Mouse (Mus musculus) ovary, postnatal 36 days (tissue): ENCODE results near the gene Ctsf.
A peak's percentile ranks its signal among the peaks of the same experiment; 100 is the strongest.
"Not testable (repeated sequence)": the region's sequence is repeated elsewhere in the genome, so short reads cannot be mapped to it uniquely, and the experiment has no call there.

Experiments
- DNase-seq: peaks from one replicate; pipeline ENCODE4 v3.0.0; 2022; ENCODE audit warnings: low spot score, mixed read lengths

The Ctsf gene

DNA sequence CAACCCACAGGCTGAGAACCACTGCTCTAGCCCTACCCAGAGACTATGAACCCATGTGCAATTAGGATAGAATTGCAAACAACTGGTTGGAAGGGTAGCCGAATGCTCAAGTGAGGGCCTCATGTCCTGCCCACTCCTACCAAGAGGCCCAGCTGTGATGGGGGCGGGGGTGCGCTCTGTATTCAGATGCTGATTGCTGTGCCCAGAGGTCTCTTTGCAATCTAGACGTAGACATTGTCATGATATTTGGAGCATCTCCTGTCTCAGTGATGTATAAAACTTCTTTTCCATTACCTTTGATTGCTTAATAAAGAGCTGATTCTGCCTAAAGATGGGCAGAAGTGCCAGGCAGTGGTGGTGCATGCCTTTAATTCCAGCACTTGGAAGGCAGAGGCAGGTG is 5.1 kb upstream of the Ctsf start:
- no peak for DNase-seq

GRCm38 (mm10) chr19:4850281-4850680 is 4.6 kb upstream of the Ctsf start:
- DNase-seq = no peak

GRCm38 (mm10) chr19:4855470-4855820 is 515 bp downstream of the Ctsf start:
- DNase-seq = no peak

- no peak for DNase-seq
Measured at GRCm38 (mm10) chr19:4855951-4856350, 1.0 kb downstream of the Ctsf start.

DNA sequence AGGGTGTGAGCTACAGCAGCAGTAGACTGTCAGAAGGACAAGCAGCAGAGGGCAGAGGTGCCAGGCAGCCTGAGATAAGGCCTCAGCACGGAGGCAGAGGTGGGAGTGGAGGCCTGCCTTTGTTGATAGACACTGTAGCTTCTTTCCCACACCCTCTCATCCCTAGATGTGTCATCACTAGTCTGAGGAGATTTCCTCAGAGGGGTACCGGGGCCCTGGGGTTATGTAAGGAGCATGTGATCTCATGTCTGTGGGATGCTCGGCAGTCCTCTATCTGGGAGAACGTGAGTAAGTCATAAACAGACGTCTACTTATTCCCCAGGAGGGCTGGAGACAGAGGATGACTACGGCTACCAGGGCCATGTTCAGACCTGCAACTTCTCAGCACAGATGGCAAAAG is 4.2 kb downstream of the Ctsf start:
- DNase-seq = no peak

DNA sequence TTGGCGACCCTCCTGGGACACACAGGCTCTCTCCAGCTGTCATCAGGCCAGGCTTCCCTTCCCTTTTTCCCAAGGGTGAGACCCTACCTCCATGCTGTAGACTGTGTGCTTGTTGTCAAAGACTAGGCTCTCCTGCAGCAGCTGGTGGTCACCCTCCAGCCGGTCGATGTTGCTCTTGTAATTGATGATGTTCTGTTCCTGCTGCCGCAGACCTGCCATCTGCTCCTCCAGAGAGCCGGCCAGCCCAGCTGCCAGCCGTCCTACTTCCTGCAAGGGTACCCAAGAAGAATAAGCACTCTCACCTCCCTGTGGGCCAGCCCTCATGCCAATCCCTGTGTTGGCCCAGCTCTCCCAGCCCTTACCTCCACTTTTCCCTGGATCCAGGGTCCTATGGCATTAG is 8.1 kb downstream of the Ctsf start:
- no peak for DNase-seq

DNA sequence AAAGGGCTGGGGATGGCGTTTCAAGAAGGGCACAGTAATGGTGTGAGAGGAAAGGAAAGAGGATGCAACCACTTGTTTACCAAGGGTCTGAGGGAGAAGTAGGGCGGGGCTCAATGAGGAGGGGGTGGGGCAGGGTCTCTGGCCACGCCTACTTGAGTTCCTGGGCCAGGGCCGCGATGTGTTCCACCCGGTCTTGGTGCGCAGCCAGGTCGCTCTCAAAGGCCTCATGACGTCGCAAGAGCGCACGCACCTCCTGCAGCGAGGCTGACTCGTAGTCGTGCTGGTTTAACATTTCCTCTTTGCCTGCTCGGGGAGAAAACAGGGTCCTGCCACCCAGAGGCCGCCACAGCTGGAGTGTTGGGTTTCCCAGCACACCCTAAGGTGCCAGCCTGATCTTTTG is 10.2 kb downstream of the Ctsf start:
- peak; percentile 24 for DNase-seq

DNA sequence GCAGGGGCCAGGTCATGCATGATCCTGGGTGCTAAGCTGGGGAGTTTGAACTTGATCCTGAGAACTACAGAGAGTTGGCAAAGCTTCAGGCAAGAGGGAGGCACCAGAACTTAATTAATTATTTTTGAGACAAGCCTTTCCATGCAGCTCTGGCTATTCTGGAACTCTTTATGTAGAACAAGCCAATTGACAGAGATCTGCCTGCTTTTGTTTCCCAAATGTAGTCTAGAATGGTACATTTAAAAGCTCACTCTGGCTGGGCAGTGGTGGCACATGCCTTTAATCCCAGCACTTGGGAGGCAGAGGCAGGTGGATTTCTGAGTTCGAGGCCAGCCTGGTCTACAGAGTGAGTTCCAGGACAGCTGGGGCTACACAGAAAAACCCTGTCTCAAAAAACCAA is 19.7 kb downstream of the Ctsf start:
- not testable (repeated sequence) for DNase-seq

GRCm38 (mm10) chr19:4876241-4876640 is 21.3 kb downstream of the Ctsf start:
- DNase-seq = no peak

DNA sequence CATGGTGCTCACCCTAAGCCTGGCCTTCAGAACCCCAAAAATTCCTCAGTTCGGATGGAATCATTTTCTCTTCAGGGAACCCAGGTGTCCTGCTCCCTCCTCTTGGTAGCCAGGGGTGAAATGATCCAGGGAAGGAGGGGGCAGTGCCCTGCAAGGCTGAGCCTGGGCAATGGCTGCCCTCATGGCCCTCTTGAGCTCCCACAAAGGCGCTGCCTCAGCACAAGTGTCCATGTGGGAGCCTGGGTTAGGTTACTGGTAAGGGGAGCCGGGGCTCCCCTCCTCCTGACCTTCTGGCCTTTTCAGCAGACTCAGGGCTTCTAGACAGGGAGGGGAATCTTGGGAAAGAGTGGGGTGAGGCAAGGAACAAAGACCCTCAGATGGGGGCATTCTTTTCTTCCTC is 21.8 kb downstream of the Ctsf start:
- no peak for DNase-seq

DNA sequence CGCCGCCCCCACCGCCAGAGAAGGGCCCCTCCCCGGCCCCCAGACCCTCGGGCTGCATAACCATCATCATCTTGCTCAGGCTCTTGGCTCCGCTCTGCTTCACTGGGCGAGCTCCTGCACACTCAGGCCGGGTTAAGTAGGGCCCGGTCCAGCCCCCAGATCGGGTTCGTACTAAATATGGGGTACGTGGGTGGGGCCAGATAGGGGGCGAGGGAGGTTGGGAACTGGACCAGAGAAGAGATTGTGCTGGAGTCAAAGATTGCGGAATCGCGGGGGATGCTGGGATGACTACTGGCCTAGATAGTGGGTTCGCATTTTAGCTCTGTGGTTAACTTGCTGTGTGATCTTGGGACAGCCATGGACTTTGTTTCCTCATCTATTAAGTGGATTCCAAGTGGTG is 22.9 kb downstream of the Ctsf start, which contains the start of gene Actn3:
Actn3 (minus strand) TSS at position 125 of the 400 bp plus-strand sequence.
- peak; percentile 28 for DNase-seq

DNA sequence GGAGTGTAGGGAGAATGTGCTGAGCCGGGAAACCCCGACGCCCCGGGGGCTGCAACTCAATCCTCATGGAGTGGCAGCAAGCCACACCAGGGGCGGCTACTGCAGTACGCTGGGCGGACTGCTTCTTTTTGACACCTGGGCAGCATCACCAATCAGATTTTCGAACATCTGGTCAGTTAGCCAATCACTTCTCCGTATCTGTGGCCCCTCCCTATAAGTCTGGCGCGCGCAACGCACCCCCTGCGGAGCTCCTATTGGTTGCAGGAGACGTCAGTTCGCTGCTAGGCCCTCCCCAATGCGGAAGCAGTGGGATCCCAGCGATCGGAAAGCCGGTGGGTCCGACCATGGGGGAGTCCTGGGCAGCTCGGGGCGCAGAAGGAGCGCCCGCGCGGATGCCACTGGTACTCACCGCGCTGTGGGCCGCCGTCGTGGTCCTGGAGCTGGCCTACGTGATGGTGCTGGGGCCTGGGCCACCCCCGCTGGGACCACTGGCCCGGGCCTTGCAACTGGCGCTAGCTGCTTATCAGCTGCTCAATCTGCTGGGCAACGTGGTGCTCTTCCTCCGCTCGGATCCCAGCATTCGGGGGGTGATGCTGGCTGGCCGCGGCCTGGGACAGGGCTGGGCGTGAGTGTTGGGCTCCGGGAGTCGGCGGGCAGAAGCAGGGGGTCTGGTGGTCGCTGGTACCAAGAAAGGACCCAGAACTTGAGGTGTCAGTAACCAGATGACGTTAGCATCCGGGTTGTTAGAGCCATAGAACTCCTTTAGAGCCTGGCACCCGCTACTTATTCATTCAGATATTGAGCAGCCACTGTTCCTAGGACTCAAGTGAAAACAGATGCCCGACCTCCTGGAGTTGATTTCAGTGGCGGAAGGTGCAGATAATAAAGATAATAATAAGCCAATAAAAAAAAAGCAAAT is 23.7 kb downstream of the Ctsf start, which contains the start of gene Zdhhc24:
Zdhhc24 (plus strand) TSS at position 264 of the 919 bp plus-strand sequence.
- peak; percentile 95 for DNase-seq

DNA sequence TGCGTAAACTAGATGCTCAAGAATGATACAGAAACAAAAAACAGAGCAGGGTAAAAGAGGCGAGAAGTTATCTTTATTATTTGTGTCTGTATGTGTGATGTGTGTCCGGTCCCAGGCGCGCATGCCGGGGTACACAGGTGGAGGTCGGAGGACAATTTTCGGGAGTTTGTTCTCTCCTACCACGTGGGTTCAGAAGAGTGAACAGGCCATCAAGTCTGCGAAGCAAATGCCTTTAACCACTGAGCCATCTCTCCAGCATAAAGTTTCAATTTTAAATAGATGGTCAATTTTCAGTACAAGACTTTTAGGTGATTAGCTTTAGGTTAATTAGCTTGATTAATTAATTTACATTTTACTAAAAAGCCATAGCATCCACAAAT is 24.4 kb downstream of the Ctsf start:
- DNase-seq = no peak

DNA sequence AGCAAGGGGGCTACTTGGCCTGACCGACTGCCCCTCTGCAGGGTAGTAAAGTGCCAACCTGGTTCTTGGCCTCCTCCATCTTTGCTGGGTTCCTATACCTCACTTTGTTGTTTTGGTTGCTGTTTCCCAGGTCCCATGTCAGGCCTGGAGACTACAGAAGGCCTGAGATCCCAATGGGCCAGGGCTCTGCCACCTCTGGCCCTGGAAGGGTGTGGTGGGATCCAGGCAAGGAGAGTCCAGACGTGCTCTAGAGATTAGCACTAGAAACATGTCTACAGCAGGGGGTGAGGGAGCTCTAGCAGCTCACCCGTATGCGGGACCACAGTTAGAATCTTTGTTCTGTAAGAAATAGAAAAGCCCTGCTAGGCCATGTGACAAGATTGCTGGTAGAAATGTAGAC is 29.0 kb downstream of the Ctsf start:
- DNase-seq = no peak

DNA sequence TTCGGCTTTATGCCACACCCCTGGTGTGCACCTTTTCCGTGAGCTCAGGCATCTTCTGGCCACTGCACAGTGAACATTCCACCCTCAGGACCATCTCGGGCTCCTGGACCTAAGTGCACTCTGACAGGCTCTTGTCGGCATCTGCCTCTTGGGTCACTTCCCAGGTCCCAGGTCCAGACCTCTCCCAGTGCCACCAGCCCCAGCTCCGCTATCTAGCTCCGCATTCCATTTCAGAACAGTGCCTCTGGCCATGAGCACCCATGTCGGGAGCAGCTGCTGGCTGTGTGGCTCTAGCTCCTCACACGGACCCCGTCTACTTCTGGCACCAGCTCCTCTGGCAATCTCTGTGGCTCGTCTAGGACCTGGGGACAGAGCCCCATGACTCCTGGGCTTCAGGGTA is 34.9 kb downstream of the Ctsf start:
- DNase-seq = no peak

GRCm38 (mm10) chr19:4891798-4892197 is 36.9 kb downstream of the Ctsf start:
- no peak for DNase-seq

DNA sequence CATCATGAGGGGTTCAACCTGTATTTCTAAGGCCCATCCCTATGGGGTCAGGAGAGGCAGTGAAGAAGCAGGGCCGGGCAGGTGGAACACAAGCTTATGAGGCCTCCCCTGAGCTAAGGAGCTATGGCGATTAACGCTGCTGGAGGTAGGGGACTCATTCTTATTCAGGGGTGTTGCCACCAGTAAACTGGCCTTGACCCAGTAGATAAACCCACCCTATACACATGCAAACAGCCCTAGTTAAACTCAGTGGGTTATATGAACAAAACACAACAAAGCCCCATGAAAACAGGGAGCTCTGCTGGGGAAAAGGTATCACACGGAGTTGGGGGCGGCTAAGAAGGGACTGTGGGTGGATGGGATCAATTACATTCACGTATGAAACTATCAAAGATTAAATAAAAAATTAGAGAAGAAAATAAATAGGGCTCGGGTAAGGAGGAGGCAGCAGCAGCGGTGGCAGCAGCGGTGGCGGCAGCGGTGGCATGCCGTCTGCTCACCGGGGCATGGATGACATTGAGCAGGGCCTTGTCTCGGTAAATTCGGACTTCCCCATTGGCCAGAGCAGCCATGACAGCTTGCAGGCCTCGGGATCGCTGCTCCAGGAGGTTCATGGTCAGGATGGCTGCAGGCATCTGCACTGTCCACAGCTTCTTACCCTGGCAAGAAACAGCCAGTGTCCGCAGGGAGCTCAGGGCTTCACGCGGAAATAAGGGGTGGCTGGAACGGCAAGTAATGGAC is 42.0 kb downstream of the Ctsf start:
- DNase-seq = no peak

DNA sequence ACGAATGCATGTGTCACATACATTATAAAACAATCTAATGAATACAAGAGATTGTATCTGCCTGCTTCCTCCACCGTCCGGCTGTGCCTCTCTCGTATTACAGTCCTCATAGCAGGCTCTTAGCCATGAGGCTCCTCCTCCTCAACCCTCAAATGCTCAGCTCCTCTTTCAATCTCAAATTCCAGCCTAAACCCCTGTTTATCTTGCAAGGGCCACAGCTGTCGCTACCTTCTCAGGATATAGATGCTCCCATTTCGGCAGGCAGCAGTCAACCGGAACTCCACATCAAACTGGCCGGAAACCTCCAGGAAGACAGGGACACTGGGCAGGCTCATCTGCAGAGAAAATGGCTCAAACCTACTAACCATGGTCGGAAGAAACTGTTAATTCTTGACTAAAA is 44.0 kb downstream of the Ctsf start:
- DNase-seq = no peak

GRCm38 (mm10) chr19:4899888-4900287 is 45.0 kb downstream of the Ctsf start:
- no peak for DNase-seq

DNA sequence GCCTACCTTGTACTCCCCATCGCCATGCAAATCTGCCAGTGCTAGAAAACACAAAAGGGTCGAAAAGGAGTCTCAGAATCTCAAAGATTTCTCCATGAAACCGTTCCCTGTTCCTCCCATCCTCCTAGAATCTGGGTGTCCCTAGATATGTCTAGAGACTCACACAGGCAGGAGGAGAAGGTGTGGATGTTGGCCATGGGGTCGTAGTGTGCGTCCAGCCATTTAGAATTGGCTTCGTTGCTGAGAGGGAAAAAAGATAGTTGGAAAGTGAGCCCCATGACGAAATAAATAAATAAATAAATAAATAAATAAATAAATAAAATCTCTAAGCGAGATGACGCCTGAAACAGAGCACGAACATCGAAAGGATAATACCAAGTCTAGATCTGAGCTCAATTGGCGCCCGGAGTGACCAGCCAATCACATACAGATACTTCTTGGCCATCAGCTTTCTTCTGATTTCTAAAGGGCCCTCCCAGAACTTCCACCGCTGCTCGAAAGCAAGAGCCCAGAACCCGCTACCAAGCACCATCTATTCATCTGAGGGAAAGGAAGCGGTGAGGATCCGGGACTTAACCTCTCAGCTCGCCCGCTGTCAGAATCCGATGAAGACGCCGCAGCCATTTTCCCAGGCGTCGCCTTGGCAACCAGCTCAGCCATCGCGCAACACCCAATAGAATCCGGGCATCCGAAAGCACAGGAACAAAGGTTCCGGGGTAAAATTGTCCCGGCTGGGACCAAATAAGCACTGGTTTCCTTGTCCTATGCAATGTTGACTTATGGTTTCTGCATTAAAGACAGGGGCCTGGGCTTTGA is 51.3 kb downstream of the Ctsf start, which contains the start of gene Bbs1:
Bbs1 (minus strand) TSS at position 650 of the 816 bp plus-strand sequence.
- peak; percentile 74 for DNase-seq

DNA sequence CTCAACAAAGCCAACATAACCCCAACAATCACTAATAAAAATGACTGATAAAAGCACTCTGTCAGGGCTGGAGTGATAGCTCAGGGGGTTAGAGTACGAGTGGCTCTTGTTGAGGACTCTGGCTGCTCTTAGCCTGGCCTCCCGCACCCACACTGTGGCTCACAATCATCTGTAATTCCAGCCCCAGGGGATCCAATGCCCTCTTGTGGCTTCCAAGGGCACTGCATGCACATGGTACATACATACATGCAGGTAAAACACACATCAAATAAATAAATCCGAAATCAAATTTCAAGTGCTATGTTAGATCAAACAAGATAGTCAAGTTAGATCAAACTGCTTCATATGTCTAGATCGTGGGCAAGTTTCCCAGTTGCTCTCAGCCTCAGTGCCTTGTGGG is 53.2 kb downstream of the Ctsf start:
- DNase-seq = no peak

DNA sequence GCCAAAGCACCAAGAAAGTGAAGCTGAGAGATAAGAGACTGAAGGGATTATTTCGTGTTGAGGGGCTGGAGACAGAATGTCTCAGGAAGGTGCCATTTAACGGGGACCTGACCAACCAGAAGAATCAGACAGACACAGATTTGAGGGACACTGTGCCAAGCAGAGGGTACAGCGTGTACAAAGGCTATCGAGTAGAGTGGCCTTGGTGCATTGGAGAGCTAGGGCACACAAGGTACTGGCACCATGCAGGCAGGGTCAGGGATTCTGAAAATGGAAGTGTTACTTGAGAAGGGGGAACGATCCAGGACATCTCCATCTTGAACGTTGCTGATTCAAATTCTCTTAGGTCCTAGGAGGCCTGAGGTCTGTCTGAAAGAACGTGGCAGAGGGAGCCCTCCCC is 54.4 kb downstream of the Ctsf start:
- no peak for DNase-seq
